Mouse (Mus musculus): ENCODE data around the gene Tubgcp6.

- no peak for TF ChIP-seq GATA1 (IDR thresholded peaks at IDR 0.05; ENCODE audit: borderline replicate concordance, low read length)
- TF ChIP-seq FLI1 (IDR thresholded peaks at IDR 0.05; ENCODE audit: low read length): no peak
Measured at GRCm38 (mm10) chr15:89157954-89158353, 35.0 kb upstream of the Tubgcp6 start.

Data from megakaryocyte, embryonic 14.5 days (primary cell).